In genomic region chr7:125560146-125560785, GRCm38 (mm10) we compare ENCODE assay signal across 9 mouse cellular contexts. TPM values are rescaled to one million over a fixed set of nuclear protein-coding genes. Genes with fewer than 3 reads are reported as not detected.
A peak's percentile ranks its signal among the peaks of the same experiment; 100 is the strongest.
DNase-seq lines count a peak whose midpoint lies in the region; ATAC-seq and TF ChIP-seq lines count a peak whose summit lies in the region.
"Had no signal": no experiment of that assay in that cellular context is flagged by ENCODE, and none has a peak within 500 bp of the region (broad histone marks: within the 10 kb centered on the region; RNA-seq: fewer than 3 reads in every experiment).

No protein-coding gene starts in this region.

- peak overlapping the region; percentile 60 for H3K27ac ChIP-seq in heart, adult 2 months
- no peak overlapping the region for H3K27ac ChIP-seq in heart, embryonic 10.5 days
- H3K27ac ChIP-seq: midbrain, embryonic 12.5 days had no signal

- H3K9ac ChIP-seq in heart, adult 2 months (ENCODE audit: low read depth, low read length), result no peak overlapping the region
- H3K9ac ChIP-seq: midbrain, embryonic 12.5 days had no signal

- H3K27me3 ChIP-seq in heart, adult 2 months (ENCODE audit: control insufficient read depth, insufficient read depth, low read length), result no peaks in the 10 kb centered on the region
- peaks cover 12% of the 10 kb centered on the region; the same call in 1 of the 2 replicates for H3K27me3 ChIP-seq in heart, embryonic 10.5 days (ENCODE audit: insufficient read depth, poor library complexity, severe bottlenecking)
- H3K27me3 ChIP-seq: midbrain, embryonic 12.5 days had no signal

- no peak for TF ChIP-seq POLR2A in heart, adult 2 months (IDR thresholded peaks at IDR 0.05; ENCODE audit: insufficient read depth, low read depth, low read length)

- ATAC-seq in erythroblast, adult 5-6 weeks (replicated peaks; ENCODE audit: low FRiP score, poor library complexity, severe bottlenecking), result no peak

- no peak for TF ChIP-seq CTCF in heart, adult 2 months (IDR thresholded peaks at IDR 0.05)

- TF ChIP-seq EP300 in heart, adult 2 months (IDR thresholded peaks at IDR 0.05; ENCODE audit: insufficient read depth, low read depth, low read length), result no peak

- WGBS in heart, adult 2 months, result 43% methylated on average over 7 of the region's 7 CpGs
- WGBS in heart, embryonic 10.5 days, result 84% methylated on average over 7 of the region's 7 CpGs
- WGBS in large intestine, adult 2 months, result 25% methylated on average over 7 of the region's 7 CpGs

- peaks cover 45% of the 10 kb centered on the region for H3K4me1 ChIP-seq in heart, adult 2 months (ENCODE audit: control insufficient read depth, insufficient read depth, low read length)
- peaks cover 16% of the 10 kb centered on the region for H3K4me1 ChIP-seq in heart, embryonic 10.5 days

- DNase-seq in heart, adult 2 months, result peak; percentile 68 to 80
- DNase-seq in heart, embryonic 10.5 days (ENCODE audit: low spot score), result no peak
- DNase-seq in 3134 (ENCODE audit: extremely low read depth, insufficient read length, low spot score), result peak; percentile 77
- DNase-seq in adrenal gland, postnatal 10 days, result peak; percentile 69
- DNase-seq in large intestine, adult 2 months (ENCODE audit: low read depth, low spot score), result peak; percentile 73
- DNase-seq in frontal cortex, postnatal 25 days (ENCODE audit: low spot score in 2 of 2), result no peak
- DNase-seq in embryo, embryonic 10.5 days (ENCODE audit: low spot score), result no peak

- H3K36me3 ChIP-seq in heart, adult 2 months (ENCODE audit: control insufficient read depth, insufficient read depth, low read length), result peaks cover 3% of the 10 kb centered on the region; the same call in 1 of the 2 replicates
- no peaks in the 10 kb centered on the region for H3K36me3 ChIP-seq in heart, embryonic 10.5 days
- H3K36me3 ChIP-seq: midbrain, embryonic 12.5 days had no signal

- no peaks in the 10 kb centered on the region for H3K9me3 ChIP-seq in heart, embryonic 10.5 days
- H3K9me3 ChIP-seq: midbrain, embryonic 12.5 days had no signal

- H3K79me2 ChIP-seq in heart, adult 2 months (replicated peaks; ENCODE audit: control insufficient read depth, insufficient read depth, low read length), result no peaks in the 10 kb centered on the region

- H3K4me3 ChIP-seq in heart, adult 2 months, result no peak overlapping the region
- no peak overlapping the region for H3K4me3 ChIP-seq in heart, embryonic 10.5 days
- H3K4me3 ChIP-seq: midbrain, embryonic 12.5 days had no signal

- intact Hi-C loops in heart, adult 2 months (cut with DNase I), result no loop called here

RNA-seq across cellular contexts. Expression of gene Il4ra, which starts 8.3 kb away (rescaled TPM):
- total RNA-seq in heart, adult 2 months (2021), result 10 to 100 TPM; 13.2 to 20.1 TPM
- polyA plus RNA-seq in heart, adult 2 months (2012; rRNA removed), result 14.3 and 19.1 TPM in 2 replicates
- 2.2 and 3.4 TPM in 2 replicates for polyA plus RNA-seq in heart, embryonic 10.5 days (2016; fragmentation: Nextera tagmentation; extraction: Ambion mirVana)
- total RNA-seq in adrenal gland, postnatal 10 days (2021), result 10 to 100 TPM; 43.9 to 51.3 TPM
- polyA plus RNA-seq in large intestine, adult 2 months (2012; rRNA removed), result 43.9 and 64.3 TPM in 2 replicates
- total RNA-seq in erythroblast, adult 5-6 weeks (2015; ENCODE audit: low replicate concordance), result 1.3 and 6.1 TPM in 2 replicates
- total RNA-seq in erythroblast, adult 5-6 weeks (2017; ENCODE audit: low replicate concordance), result 4.0 and 6.1 TPM in 2 replicates

RNA-seq across cellular contexts. Expression of gene Il21r, which starts 43.0 kb away (rescaled TPM):
- total RNA-seq in heart, adult 2 months (2021), result under 1 TPM; 0.48 to 0.60 TPM
- polyA plus RNA-seq in heart, adult 2 months (2012; rRNA removed), result 1.8 and 2.3 TPM in 2 replicates
- polyA plus RNA-seq in heart, embryonic 10.5 days (2016; fragmentation: Nextera tagmentation; extraction: Ambion mirVana), result 0.07 and 0.11 TPM in 2 replicates
- total RNA-seq in adrenal gland, postnatal 10 days (2021), result 1 to 10 TPM; 2.2 to 2.5 TPM
- polyA plus RNA-seq in large intestine, adult 2 months (2012; rRNA removed), result 11.2 and 13.7 TPM in 2 replicates
- total RNA-seq in erythroblast, adult 5-6 weeks (2015; ENCODE audit: low replicate concordance), result 1.3 TPM in 2 replicates
- 0.42 and 0.43 TPM in 2 replicates for total RNA-seq in erythroblast, adult 5-6 weeks (2017; ENCODE audit: low replicate concordance)

Comparison
In these comparisons a context has a peak if more than half of its experiments do, and no peak if none do; other contexts are left out.
1. DNase-seq: peak in heart, adult 2 months (2 of 2), 3134 (single experiment), adrenal gland, postnatal 10 days (single experiment) and large intestine, adult 2 months (single experiment); none in heart, embryonic 10.5 days (single experiment), frontal cortex, postnatal 25 days (0 of 2) and embryo, embryonic 10.5 days (single experiment).